20 mouse cellular contexts compared by ENCODE assay signal in genomic region chr10:58416702-58417101, GRCm38 (mm10). TPM values are rescaled to one million over a fixed set of nuclear protein-coding genes. Genes with fewer than 3 reads are reported as not detected.
A peak's percentile ranks its signal among the peaks of the same experiment; 100 is the strongest.
DNase-seq lines count a peak whose midpoint lies in the region; ATAC-seq and TF ChIP-seq lines count a peak whose summit lies in the region.
"Had no signal": no experiment of that assay in that cellular context is flagged by ENCODE, and none has a peak within 500 bp of the region (broad histone marks: within the 10 kb centered on the region; RNA-seq: fewer than 3 reads in every experiment).

No protein-coding gene starts in this region.

- H3K4me2 ChIP-seq in heart, embryonic 13.5 days, result no peak overlapping the region
- no peak overlapping the region for H3K4me2 ChIP-seq in lung, embryonic 15.5 days
- H3K4me2 ChIP-seq: forebrain, embryonic 12.5 days; kidney, embryonic 15.5 days; neural tube, embryonic 13.5 days had no signal

- DNase-seq in heart, postnatal 10 days, result no peak
- peak; percentile 36 to 59 for DNase-seq in lung, adult 18-20 months
- DNase-seq in lung, adult 2 months, result no peak
- peak; percentile 62 to 90 for DNase-seq in lung, postnatal 4 days
- no peak for DNase-seq in right cerebral cortex, postnatal 14 days
- DNase-seq in layer of hippocampus, postnatal 14 days (ENCODE audit: low spot score in 2 of 2), result no peak
- DNase-seq: cerebellum, adult 2 months; cerebellum, postnatal 36 days; liver; right cerebral cortex, adult 18-20 months; thymus, postnatal 14 days had no signal

- peaks cover 91% of the 10 kb centered on the region for H3K36me3 ChIP-seq in heart, embryonic 13.5 days
- H3K36me3 ChIP-seq in lung, embryonic 15.5 days, result peaks cover 59% of the 10 kb centered on the region

- ATAC-seq in heart, embryonic 13.5 days (ENCODE audit: extremely low read depth, insufficient number of reproducible peaks, low FRiP score, low TSS enrichment), result no peak
- peak; percentile 98 for ATAC-seq in lung, embryonic 15.5 days (ENCODE audit: borderline replicate concordance, extremely low read depth, low FRiP score, low TSS enrichment)
- ATAC-seq: hindbrain, embryonic 16.5 days; intestine, postnatal 0 days had no signal

- 79% methylated on average over 3 of the region's 3 CpGs for WGBS in heart, embryonic 13.5 days
- 28% methylated on average over 3 of the region's 3 CpGs for WGBS in lung, adult 2 months
- 31% methylated on average over 3 of the region's 3 CpGs for WGBS in lung, embryonic 15.5 days

- no peak for TF ChIP-seq CTCF in lung, adult 2 months (IDR thresholded peaks at IDR 0.05; ENCODE audit: insufficient read depth, low read length)

- no peak overlapping the region for H3K4me3 ChIP-seq in heart, embryonic 13.5 days
- no peak overlapping the region for H3K4me3 ChIP-seq in lung, adult 2 months (replicated peaks; ENCODE audit: extremely low read depth, low read depth, low read length)
- no peak overlapping the region for H3K4me3 ChIP-seq in lung, embryonic 15.5 days
- H3K4me3 ChIP-seq: forebrain, embryonic 12.5 days; heart, embryonic 10.5 days; kidney, embryonic 15.5 days; midbrain, embryonic 10.5 days; neural tube, embryonic 13.5 days had no signal

- no peaks in the 10 kb centered on the region for H3K27me3 ChIP-seq in heart, embryonic 13.5 days (replicated peaks)
- H3K27me3 ChIP-seq in lung, embryonic 15.5 days, result no peaks in the 10 kb centered on the region
- H3K27me3 ChIP-seq: forebrain, embryonic 12.5 days; kidney, embryonic 15.5 days; neural tube, embryonic 13.5 days had no signal

- TF ChIP-seq POLR2A in lung, adult 2 months (IDR thresholded peaks at IDR 0.05; ENCODE audit: borderline replicate concordance, extremely low read depth, low read depth, low read length), result no peak

- H3K9ac ChIP-seq in heart, embryonic 13.5 days, result no peak overlapping the region
- no peak overlapping the region for H3K9ac ChIP-seq in lung, embryonic 15.5 days
- H3K9ac ChIP-seq: forebrain, embryonic 12.5 days; kidney, embryonic 15.5 days; neural tube, embryonic 13.5 days had no signal

- no peaks in the 10 kb centered on the region for H3K4me1 ChIP-seq in heart, embryonic 13.5 days
- H3K4me1 ChIP-seq in lung, adult 2 months (ENCODE audit: control insufficient read depth, insufficient read depth, low read length), result no peaks in the 10 kb centered on the region
- H3K4me1 ChIP-seq in lung, embryonic 15.5 days, result peaks cover 9% of the 10 kb centered on the region
- H3K4me1 ChIP-seq: forebrain, embryonic 12.5 days; heart, embryonic 10.5 days; kidney, embryonic 15.5 days; midbrain, embryonic 10.5 days; neural tube, embryonic 13.5 days had no signal

- H3K27ac ChIP-seq in heart, embryonic 13.5 days (replicated peaks), result 0 out of 2 replicates have a peak overlapping the region, but pooled peaks have one; percentile 42
- H3K27ac ChIP-seq in lung, embryonic 15.5 days, result peak overlapping the region; percentile 81
- H3K27ac ChIP-seq: forebrain, embryonic 12.5 days; heart, embryonic 10.5 days; kidney, embryonic 15.5 days; midbrain, embryonic 10.5 days; neural tube, embryonic 13.5 days had no signal

- no peaks in the 10 kb centered on the region for H3K9me3 ChIP-seq in heart, embryonic 13.5 days
- H3K9me3 ChIP-seq in lung, embryonic 15.5 days, result no peaks in the 10 kb centered on the region
- H3K9me3 ChIP-seq: forebrain, embryonic 12.5 days; heart, embryonic 10.5 days; kidney, embryonic 15.5 days; midbrain, embryonic 10.5 days; neural tube, embryonic 13.5 days had no signal

- intact Hi-C loops in heart, postnatal 10 days (cut with DNase I), result loop anchor here (10.0 kb wide), 1 partner anchor 52 kb away; no protein-coding TSS in a partner anchor

RNA-seq across cellular contexts. Expression of gene Ranbp2, which starts 30.0 kb away (rescaled TPM):
- polyA plus RNA-seq in heart, embryonic 13.5 days (2015; fragmentation: Nextera tagmentation; extraction: Ambion mirVana), result 14.0 and 15.2 TPM in 2 replicates
- total RNA-seq in heart, postnatal 10 days (2021), result 10 to 100 TPM; 56.6 to 59.4 TPM
- 3.1 and 4.8 TPM in 2 replicates for polyA plus RNA-seq in lung, adult 2 months (2012; rRNA removed)
- polyA plus RNA-seq in lung, embryonic 15.5 days (2015; fragmentation: Nextera tagmentation; extraction: Ambion mirVana), result 26.5 and 27.9 TPM in 2 replicates
- 10 to 100 TPM; 66.5 to 70.8 TPM for total RNA-seq in layer of hippocampus, postnatal 14 days (2021)

Comparison
In these comparisons a context has a peak if more than half of its experiments do, and no peak if none do; other contexts are left out.
1. DNase-seq: peak in lung, adult 18-20 months (2 of 2) and lung, postnatal 4 days (2 of 2); none in heart, postnatal 10 days (0 of 2), lung, adult 2 months (single experiment), right cerebral cortex, postnatal 14 days (single experiment) and layer of hippocampus, postnatal 14 days (0 of 2).